Mouse (Mus musculus) myocyte (in vitro differentiated cells): ENCODE measurements around the gene Cipc.

Experiments used
- E2F4 ChIP-seq: IDR thresholded peaks from one replicate; pipeline ENCODE4 v1.6.1; 2011; ENCODE audit warnings: mild to moderate bottlenecking, control low read depth, moderate library complexity; ENCODE audit not compliant: insufficient read depth
- MAX ChIP-seq: IDR thresholded peaks from one replicate; pipeline ENCODE4 v1.6.1; 2011; ENCODE audit warnings: low read depth, mild to moderate bottlenecking, control low read depth
- POLR2A ChIP-seq: IDR thresholded peaks from one replicate; pipeline ENCODE4 v1.6.1; 2011; ENCODE audit warnings: low read depth, mild to moderate bottlenecking, control low read depth, moderate library complexity; ENCODE audit not compliant: insufficient read length
- TCF12 ChIP-seq: IDR thresholded peaks from one replicate; pipeline ENCODE4 v1.6.1; 2011; ENCODE audit warnings: mild to moderate bottlenecking, control low read depth; ENCODE audit not compliant: poor library complexity, insufficient read depth, severe bottlenecking

DNA sequence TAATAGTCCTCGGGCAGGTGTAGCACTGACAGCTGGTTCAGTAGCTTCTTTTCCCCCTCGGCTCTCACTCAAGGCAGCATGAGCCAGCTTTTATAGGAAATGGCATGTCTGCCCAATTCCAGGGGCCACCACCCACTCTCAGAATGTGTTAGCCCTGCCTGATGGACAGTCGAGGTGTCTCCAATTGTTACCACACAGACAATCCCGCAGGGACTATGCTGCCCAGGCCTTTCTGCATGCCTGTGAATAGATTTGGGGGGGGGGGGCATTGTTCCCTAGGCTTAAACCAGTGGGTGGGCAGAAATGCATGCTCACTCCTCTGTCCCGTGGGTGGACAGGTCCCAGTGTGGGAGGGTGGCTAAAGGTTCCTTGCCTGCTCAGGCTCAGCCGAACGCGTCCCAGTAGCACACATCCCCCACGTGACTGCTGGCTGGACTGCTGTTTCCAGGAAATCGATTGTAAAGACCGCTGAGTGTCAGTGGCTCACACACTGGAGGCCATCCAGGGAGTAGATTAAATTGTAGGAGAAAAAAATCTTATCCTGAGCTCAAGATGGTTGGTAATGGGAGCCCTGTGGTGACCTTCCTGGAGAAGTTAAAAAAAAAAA lies 28.4 kb upstream of the Cipc start:
- no peak for TF ChIP-seq E2F4
- TF ChIP-seq TCF12: no peak
- TF ChIP-seq MAX: no peak
- no peak for TF ChIP-seq POLR2A
